Mouse (Mus musculus): ENCODE data around the gene Trim14.

Trim14 gene

DNA sequence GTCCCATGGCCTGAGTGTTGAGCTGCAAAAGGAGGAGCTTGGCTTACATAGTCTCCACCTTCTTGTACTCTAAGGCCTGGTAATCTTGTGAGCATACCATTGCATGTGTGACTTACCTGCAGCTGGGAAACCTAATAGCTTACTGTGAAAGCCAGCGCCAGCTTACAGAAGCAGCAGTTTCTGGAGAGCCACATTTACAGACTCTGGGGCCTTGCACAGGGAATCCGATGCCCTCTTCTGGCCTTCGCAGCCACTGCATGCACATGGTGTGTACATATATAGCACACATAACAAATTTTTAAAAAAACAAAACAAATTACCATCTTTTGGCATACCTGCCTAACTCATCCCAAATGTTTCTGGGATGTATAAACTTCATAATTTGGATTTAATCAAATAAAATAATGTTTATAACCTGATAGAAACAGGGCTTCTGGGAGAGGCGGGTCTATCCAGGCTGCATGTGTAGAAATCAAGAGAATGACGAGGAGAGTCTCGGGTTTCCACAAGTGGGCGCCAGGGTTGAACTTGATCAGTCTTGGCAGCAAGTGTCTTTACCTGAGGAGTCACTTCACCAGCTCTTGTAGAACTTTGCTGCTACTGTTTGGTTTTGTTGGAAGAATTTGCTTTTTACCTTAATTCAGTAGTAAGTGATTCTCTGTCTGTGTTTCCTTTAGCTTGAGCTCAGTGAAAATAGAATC is 72.7 kb downstream of the Trim14 start:
- DNase-seq = peak; percentile 30

DNA sequence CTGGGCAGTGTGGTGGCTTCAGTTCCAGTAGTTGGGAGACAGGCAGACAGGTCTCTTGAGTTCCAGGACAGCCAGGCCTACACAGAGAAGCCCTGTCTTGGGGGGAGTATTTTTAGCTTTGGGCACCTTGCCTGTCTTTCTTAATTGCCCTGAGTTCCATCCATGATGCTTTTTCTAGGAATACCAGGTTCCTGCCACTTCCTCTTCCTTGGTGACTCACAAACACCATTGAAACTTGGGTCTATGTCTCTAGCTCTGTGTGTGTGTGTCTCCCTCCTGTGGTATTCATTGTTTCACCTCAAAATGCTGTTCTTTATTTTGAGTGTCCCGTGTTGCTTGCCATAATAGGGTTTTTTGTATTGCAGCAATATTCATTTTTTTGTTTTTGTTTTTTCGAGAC is 77.5 kb downstream of the Trim14 start:
- no peak for DNase-seq

DNA sequence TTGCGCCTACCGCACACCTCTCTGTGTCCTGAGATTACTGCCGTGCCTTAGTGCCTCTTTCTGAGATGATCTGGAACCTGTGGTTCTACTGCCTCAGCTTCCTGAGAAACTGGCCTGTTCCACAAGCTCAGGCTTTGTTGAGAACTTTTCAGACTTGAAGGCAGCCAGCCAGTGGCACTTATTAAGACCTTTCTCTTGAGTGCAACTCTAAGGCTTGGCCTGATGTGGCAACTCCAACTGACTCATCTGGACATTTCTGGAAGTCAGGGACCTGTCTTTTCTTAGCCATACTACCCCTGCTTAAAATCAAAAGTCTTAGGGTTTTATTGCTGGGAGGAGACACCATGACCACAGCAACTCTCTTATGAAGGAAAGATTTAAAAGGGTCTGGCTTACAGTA is 78.8 kb downstream of the Trim14 start:
- DNase-seq = no peak

DNA sequence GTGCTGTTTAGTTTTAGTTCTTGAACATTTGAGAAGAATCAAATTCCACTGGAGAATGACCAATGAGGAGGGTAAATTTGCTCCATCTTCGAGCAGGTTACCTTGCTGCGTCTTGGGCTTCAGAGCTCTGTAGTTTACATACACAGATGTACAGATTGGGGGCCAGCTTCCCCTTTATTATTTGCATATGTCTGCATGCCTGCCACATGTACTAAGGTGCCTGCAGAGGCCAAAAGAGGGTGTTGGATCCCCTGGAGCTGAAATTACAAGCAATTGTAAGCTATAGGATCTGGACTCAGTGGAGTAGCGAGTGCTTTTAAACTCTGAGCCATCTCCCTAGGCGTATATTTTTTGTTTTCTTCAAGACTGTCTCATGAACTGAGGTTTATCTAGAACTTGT is 79.2 kb downstream of the Trim14 start:
- DNase-seq = no peak

DNA sequence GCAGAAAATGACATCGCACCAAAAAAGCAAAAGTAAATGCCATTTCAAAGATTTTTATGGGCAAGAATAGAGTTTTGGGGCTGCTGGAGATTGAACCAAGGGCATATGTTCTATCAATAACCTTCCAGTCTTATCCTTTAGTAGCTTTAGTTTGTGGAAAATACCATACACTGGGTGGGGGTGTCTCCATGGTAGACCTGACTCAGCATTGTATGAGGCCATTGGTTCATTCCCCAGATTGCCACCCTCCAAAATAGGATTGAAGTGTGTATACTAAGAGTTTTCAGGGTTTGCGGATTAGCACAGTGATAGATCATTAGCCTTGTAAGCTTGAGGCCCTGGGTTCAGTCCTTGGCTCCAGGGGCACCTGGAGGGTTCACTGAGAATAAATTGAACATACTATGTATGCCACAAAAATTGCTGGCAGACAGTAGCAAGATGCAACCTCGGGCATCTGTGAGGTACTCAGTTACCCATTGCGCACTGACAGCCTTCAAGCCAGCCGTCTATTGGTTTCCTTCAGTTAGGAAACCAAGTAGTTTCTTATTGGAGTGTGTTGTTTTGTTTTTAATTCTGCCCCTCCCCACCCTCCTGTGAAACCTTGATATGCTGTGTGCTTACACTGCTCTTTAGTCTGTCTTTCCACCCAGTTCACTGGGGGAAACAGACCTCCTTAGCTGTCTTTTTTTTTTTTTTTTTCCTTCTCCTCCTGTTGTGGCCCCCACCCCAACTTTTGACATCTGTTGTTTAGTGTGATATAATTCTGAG is 81.7 kb downstream of the Trim14 start:
- no peak for DNase-seq

DNA sequence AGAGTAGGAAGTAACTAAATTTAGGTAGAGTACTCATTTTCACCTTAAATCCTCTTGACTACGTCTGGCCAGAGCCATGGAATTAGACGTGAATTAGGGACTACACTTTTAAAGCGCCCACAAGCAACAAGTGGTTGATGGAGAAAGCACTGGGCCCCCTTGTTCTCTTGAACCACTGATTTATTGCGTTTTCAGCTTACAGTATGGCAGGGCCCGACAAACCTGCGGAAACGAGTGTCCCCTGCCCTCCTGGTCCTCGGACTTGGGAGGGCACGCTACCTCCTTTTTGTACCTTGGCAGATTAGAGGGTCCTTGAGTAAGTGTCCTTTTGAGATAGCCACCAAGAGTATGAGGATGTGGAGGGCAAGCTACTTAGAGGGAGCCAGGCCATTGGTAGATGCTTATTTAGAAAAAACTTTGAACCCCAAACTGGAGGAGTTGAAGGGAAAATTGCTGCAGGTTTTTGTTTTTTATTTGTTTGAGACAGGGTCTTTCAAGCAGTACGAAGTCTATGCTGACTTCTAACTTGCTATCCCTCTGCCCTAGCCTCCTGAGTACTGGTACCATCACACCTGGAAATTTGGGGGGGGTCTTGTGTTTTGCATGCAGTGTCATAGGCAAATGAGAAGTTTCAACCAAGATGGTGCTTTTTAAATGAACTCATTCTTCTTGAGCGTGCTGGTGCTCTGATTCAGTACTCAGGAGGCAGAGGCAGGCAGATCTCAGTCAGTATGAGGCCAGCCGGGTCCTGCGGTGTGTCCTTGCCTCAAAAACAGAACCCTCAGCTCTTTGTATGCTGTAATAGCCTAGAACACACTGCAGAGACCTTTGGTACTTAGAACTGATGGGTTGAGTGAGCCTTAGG is 82.9 kb downstream of the Trim14 start:
- DNase-seq = no peak

DNA sequence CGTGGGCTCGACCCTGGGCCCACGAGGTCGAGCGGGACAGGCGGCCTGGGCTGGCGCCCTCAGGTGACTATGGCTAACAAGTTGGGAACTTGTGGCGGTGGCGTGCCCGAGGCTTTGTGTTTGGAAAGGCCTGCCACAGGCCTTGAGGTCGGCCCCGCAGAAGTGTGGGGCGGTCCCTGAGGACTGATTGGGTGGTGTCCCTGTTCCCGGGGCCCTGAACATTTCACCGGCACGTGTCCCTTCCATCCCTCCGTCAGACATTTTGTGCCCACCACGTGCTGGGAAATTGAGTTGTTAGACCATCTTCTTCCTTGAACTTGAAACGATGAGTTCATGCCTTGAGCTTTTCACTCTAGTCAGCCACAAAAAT is 83.5 kb downstream of the Trim14 start:
- DNase-seq = peak; percentile 63

DNA sequence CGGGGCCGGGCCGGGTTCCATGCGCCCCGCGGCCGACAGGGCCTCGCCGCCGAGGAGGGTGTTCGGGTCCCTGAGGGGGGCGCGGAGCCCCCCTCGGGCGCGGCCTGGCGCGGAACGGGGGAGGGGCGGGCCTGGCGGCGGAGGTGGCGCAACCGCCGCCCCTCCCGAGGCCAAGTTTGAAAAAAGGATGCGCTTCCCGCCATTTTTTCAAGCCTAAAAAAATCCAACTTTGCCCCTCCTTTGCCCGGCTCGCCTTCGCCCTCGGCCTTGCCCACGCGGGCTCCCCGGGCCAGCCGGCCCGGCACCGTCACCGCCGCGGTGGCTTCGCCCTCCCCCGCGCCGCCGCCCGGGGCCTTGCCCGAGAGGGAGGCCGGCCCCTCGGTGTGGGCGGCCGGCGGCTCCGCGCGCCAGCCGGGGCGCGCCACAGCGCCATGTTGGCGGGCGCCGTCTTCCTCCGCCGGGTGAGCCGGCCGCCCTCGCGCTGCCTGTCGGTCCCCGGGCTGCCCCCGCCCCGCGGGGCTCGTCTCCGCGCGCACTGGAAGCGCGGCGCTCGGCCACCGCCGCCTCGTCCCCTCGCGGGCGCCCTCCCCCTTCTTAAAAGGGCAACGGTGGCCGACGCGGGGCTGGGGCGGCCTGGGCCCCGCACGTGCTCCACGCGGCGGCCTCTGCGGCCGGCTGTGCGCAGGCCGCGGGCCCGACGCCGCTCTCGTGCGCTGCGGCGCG is 84.0 kb downstream of the Trim14 start:
- DNase-seq = peak; percentile 81

DNA sequence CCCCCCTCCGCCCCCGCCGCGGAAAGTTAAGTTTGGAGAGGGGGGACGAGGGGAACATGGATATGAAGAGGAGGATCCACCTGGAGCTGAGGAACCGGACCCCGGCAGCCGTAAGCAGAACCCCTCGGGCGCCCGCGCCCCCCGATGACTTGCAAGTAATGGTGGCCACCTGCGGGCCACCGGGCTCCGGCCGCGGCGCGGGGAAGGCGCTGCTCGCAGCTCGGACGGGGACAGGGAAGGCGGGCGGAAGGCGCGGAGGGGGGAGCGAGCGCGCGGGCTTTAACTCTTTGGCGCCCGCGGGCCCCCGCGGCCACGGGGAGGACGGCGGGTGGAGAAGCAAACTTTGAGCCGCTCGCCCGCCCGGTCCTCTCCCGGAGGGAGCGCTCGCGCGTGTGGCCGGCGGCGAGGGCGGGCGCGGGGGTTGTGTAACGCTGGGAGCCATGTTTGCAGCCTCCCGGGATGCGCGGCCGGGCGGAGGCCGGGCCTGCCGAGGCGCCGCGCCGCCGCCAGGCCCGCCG is 84.6 kb downstream of the Trim14 start:
- peak; percentile 88 for DNase-seq

DNA sequence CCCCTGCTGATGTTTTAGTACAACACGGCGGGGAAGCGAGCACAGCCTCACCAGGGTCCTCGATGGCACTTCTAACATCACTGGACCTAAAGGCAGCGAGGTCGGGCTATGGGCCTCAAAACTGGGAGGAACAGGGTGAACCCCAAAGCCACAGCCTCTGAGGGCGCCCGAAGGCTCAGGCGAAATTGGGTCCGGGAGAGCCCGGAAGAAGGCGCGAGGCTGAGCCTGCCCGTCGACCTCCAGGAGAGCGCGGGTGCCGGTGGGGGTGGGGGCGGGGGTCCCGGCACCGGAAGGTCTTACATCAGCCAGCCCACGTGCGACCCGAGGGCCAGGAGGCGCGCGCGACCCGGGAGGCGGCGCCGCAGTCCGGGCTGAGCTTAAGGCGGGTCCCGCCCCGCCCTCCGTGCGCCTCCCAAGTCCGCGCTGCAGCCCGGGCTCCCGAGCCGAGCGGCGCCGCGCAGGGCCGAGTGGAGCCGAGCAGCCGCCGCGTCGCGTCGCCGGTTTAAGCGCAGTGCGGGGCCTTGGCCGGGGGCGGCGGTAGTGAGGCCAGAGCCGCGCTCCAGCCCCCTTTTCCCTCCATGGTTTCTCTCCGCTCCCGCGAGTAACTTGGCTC is 85.3 kb downstream of the Trim14 start, which contains the start of gene Anp32b:
Anp32b (plus strand) TSS at position 384 of the 613 bp plus-strand sequence.
- peak; percentile 93 for DNase-seq

DNA sequence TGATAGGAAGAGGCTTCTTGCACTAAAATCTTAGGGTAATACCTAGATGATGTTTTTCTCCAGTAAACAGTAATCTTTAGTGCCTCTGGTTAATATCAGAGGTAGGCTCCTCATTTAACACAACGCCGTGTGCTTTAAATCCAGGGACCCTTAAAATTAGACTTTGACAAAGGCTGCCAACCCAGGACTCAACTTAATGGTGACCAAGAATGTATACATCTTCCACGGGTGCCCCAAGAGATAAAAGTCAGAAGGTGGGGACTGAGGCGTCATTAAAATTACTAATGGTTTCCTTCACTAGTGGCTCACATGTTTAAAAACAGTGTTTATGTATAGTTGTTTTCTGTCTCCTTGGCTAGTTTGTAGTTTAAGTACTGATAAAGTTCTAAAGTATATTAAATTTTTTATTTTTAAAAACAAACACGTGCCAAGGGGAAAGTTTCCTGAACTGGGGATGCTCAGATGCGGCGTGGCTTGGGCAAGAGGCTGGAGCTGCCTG is 85.9 kb downstream of the Trim14 start:
- no peak for DNase-seq

DNA sequence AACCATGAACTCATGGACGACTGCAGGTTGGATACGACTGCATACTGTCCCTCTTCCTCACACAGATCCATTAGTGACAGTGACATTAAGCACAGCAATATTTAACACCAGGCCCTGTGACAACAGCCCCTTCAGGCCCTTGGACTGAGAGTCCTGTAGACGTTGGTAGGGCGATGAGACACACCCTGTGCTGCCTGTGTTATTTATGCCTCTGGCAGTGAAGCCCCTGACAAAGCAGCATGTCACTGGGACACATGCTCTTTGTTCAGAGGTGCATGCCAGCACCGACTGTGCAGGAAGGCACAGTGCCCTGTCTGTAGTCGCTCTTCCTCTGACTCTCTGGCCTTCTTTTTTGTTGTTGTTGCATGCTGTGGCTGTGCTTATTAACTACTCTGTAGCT is 87.1 kb downstream of the Trim14 start:
- no peak for DNase-seq

DNA sequence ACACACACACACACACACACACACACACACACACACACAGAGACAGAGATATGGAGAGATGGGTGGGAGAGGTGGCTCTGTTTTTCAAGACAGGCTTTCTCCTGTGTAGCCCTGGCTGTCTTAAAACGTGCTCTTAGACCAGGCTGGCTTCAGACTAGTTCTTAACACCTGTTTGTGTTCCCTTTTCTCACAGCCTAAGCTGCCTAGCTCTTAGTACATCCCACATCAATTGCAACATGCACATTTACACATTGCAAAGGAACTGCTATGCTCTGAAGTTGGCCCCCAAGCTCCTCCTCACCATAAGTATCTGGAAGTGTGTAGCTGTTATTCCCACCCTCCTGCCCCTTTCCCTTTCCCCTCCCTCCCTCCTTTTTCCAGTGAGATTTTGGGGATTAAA is 88.5 kb downstream of the Trim14 start:
- no peak for DNase-seq

DNA sequence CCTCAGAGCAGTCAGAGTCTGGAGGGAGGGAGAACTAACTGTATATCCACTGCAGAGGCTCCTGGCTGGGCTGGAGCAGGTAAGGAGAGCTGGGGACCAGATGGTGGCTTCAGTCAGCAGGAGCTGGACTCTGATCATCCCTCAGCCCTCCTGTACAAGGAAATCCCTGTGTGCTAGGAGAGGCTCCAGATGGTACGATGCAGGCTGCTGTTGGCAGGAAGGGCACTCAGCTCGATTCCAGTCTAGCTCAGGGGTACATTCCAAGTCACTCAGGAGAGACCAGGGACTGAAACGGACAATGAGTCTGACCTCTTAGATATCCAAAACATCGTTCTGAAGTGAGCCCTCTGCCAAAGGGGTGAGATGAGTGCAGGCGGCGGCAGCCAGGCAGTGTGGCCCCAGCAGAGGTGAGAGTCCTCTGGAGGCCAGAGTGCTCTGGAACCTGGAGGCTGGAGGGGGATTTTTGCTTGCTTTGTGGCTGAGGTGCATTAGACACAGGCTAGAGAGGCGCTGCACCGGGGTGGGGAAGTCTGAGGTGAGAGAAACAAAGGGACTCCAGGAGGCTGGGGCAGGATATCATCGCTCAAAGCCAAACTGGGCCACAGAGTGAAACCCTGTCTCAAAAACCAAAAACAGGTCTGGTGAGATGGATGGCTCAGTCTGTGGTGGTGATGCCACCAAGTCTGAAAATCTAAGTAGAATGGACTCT is 90.5 kb downstream of the Trim14 start:
- DNase-seq = no peak

Measured in kidney, adult 18-20 months (tissue).